Mouse (Mus musculus) megakaryocyte-erythroid progenitor cell, adult 5-6 weeks (primary cell): ENCODE results near the gene Gm8247. TPM values are rescaled to one million over a fixed set of nuclear protein-coding genes. Genes with fewer than 3 reads are reported as not detected.
"Not testable (repeated sequence)": the region's sequence is repeated elsewhere in the genome, so short reads cannot be mapped to it uniquely, and the experiment has no call there.

Source experiments
- ATAC-seq: replicated peaks from 2 replicates; pipeline ENCODE4 v1.8.0; 2016; ENCODE audit warnings: mild to moderate bottlenecking, inconsistent platforms; ENCODE audit not compliant: severe bottlenecking, poor library complexity, low FRiP score, low TSS enrichment
- total RNA-seq, 2 experiments: library from RNA; stranded (forward) in 1 of 2; stranded (reverse) in 1 of 2; fragments of 200-1000, 215-1000 nt in 1 of 2; fragments of >200 nt in 1 of 2; fragmentation: Nextera tagmentation in 1 of 2; gene quantifications; 2 replicates each; pipeline ENCODE4 v1.2.3; 2014 to 2017

Gene Gm8247
- total RNA-seq (2014; fragmentation: Nextera tagmentation): not detected in 2 replicates
- not detected in 2 replicates for total RNA-seq (2017)

DNA sequence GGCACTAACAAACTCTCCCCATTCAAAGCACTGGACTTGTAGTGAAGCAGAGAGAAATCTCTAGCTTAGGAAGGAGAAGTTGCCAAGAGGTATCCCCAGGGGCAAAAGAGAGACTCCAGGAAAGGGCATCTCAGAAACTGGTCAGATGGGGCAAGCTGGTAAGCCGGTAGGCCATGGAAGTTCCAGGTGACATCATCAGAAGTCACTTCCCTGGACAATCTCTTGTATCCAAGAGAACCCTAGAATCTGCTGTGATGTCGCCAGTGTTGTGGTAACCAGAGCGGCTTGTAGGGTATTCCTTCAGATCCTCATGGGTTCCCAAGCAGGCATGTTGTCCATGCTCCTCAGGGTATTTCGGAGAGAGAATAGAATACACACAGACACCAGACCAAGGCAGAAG lies at the start of gene Gm8247:
TSS of gene Gm8247 (plus strand) at position 301 of the 400 bp plus-strand sequence.
- not testable (repeated sequence) for ATAC-seq

DNA sequence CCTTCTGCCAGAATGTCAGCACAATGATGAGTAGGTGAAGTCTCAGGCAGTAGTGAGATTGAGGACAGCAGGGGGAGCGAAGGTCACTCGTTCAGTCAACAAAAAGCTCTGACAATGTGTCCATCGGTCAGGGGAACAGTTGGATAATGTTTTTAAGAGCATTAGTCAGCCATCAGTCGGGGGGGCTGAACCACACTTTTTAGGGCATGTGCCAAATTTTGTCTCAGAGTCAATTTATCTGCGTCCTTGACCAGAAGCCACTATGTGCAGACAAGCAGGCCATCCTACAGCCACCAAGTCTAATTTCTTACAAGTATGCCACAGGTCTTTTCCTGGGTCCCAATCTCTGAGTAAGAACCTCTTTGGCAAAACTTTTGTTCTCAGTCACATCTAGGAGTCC lies 35.0 kb upstream of the Gm8247 start:
- not testable (repeated sequence) for ATAC-seq

DNA sequence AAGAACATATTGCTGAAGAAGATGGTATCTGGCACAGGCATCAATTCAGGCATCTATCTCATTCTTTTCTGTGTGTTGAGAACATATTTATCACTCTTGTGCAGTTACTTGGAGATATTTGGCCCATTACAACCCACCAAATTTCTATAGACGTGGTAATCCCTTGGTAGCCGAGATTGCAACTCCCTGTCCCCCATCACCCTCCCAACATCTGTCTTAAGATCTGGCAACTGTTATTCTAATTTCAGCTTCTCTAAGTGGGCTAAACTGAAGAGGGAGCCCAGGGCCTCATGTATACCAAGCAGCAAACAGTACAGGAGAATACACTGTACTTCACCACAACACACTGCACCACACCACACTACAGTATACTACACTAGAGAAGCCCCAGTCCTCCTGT lies 8.8 kb downstream of the Gm8247 start:
- ATAC-seq: not testable (repeated sequence)

DNA sequence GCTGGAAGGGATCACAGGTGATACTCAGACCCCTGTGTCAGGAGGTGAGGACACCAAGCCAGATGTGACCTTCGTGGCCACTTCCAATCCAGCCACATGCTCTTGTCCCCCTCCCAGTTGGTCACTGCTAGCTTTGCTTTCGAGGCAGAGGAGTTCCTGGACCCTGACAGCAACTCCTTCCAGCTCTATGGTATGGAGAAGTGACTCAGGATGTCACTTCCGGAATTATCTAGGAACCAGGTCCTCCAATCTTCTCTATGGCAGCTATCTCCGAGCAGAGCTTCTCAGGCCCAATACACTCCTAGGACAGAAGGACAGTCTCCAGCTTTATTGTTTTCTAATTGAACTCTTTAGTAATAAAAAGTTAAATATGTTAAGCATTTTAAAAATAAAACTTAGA lies 44.8 kb downstream of the Gm8247 start, which contains the start of gene Gm5624:
TSS of gene Gm5624 (minus strand) at position 202 of the 400 bp plus-strand sequence.
- ATAC-seq: not testable (repeated sequence)

Other genes with a start within 250 kb of the Gm8247 start
- not detected in 2 replicates for gene Gm5930, start 244.6 kb upstream of the Gm8247 start, total RNA-seq (2014; fragmentation: Nextera tagmentation)
- gene Gm5930, start 244.6 kb upstream of the Gm8247 start, total RNA-seq (2017): not detected in 2 replicates
- gene Gm8229, start 217.8 kb upstream of the Gm8247 start, total RNA-seq (2014; fragmentation: Nextera tagmentation): not detected in 2 replicates
- gene Gm8229, start 217.8 kb upstream of the Gm8247 start, total RNA-seq (2017): not detected in 2 replicates
- gene Gm3371, start 172.5 kb upstream of the Gm8247 start, total RNA-seq (2014; fragmentation: Nextera tagmentation): not detected in 2 replicates
- not detected in 2 replicates for gene Gm3371, start 172.5 kb upstream of the Gm8247 start, total RNA-seq (2017)
- not detected in 2 replicates for gene Gm8232, start 149.5 kb upstream of the Gm8247 start, total RNA-seq (2014; fragmentation: Nextera tagmentation)
- not detected in 2 replicates for gene Gm8232, start 149.5 kb upstream of the Gm8247 start, total RNA-seq (2017)
- not detected in 2 replicates for gene BC061237, start 90.7 kb upstream of the Gm8247 start, total RNA-seq (2014; fragmentation: Nextera tagmentation)
- not detected in 2 replicates for gene BC061237, start 90.7 kb upstream of the Gm8247 start, total RNA-seq (2017)
- gene Gm17093, start 64.9 kb upstream of the Gm8247 start, total RNA-seq (2014; fragmentation: Nextera tagmentation): not detected in 2 replicates
- gene Gm17093, start 64.9 kb upstream of the Gm8247 start, total RNA-seq (2017): not detected in 2 replicates
- gene Gm5624, start 44.8 kb downstream of the Gm8247 start, total RNA-seq (2014; fragmentation: Nextera tagmentation): not detected in 2 replicates
- gene Gm5624, start 44.8 kb downstream of the Gm8247 start, total RNA-seq (2017): not detected in 2 replicates
- gene Gm8257, start 123.3 kb downstream of the Gm8247 start, total RNA-seq (2014; fragmentation: Nextera tagmentation): not detected in 2 replicates
- gene Gm8257, start 123.3 kb downstream of the Gm8247 start, total RNA-seq (2017): not detected in 2 replicates
- not detected in 2 replicates for gene Gm8267, start 167.2 kb downstream of the Gm8247 start, total RNA-seq (2014; fragmentation: Nextera tagmentation)
- gene Gm8267, start 167.2 kb downstream of the Gm8247 start, total RNA-seq (2017): not detected in 2 replicates